Mouse (Mus musculus) liver, embryonic 11.5 days (tissue): Measurements from ENCODE around the gene Mrpl16. TPM values are rescaled to one million over a fixed set of nuclear protein-coding genes. Genes with fewer than 3 reads are reported as not detected.
A peak's percentile ranks its signal among the peaks of the same experiment; 100 is the strongest.

Experiments used
- ATAC-seq: fragments of 200-750 bp; cut with Nextera tagmentation; replicated peaks from 2 replicates; pipeline ENCODE4 v1.8.0; 2017; ENCODE audit warnings: moderate number of reproducible peaks, mild to moderate bottlenecking, moderate TSS enrichment, moderate library complexity; ENCODE audit not compliant: low FRiP score
- DNase-seq: peaks from one replicate; pipeline ENCODE4 v3.0.0-alpha.2; 2017; ENCODE audit warnings: low spot score
- H3K27ac ChIP-seq: fragments of 300-500 bp; sonication (generic); 2 replicates; pipeline ENCODE4 v1.5.1; 2014; ENCODE audit warnings: mild to moderate bottlenecking, low read depth, low read length, control low read depth
- H3K27me3 ChIP-seq: fragments of 300-500 bp; sonication (generic); replicated peaks from 2 replicates; pipeline ENCODE4 v1.6.1; 2014; ENCODE audit warnings: low read length, mixed read lengths; ENCODE audit not compliant: control insufficient read depth, insufficient read depth
- H3K36me3 ChIP-seq: fragments of 300-500 bp; sonication (generic); 2 replicates; pipeline ENCODE4 v1.6.1; 2014; ENCODE audit warnings: mild to moderate bottlenecking, low read length, moderate library complexity, mixed read lengths; ENCODE audit not compliant: control insufficient read depth, insufficient read depth
- H3K4me1 ChIP-seq: fragments of 300-500 bp; sonication (generic); replicated peaks from 2 replicates; pipeline ENCODE4 v1.6.1; 2014; ENCODE audit warnings: low read length, mixed read lengths; ENCODE audit not compliant: control insufficient read depth, insufficient read depth
- H3K4me2 ChIP-seq: fragments of 300-500 bp; sonication (generic); 2 replicates; pipeline ENCODE4 v1.6.1; 2014; ENCODE audit warnings: mild to moderate bottlenecking, control low read depth, moderate library complexity
- H3K4me3 ChIP-seq: fragments of 300-500 bp; sonication (generic); 2 replicates; pipeline ENCODE4 v1.5.1; 2014; ENCODE audit warnings: low read depth, low read length, control low read depth
- H3K9ac ChIP-seq: fragments of 300-500 bp; sonication (generic); 2 replicates; pipeline ENCODE4 v1.6.1; 2014; ENCODE audit warnings: low read depth, low read length, control low read depth
- H3K9me3 ChIP-seq: fragments of 300-500 bp; sonication (generic); 2 replicates; pipeline ENCODE4 v1.6.1; 2016; ENCODE audit warnings: low read length, inconsistent platforms, mixed read lengths; ENCODE audit not compliant: control insufficient read depth
- WGBS: fragments of 180-500 bp; shearing (Covaris S2); extraction: QIAGEN DNeasy Blood & Tissue Kit; methylation state at CpG from one replicate; pipeline ENCODE4 v1.1.7; 2014; 5-methylcytosine and 5-hydroxymethylcytosine counted together
- polyA plus RNA-seq: library from polyadenylated mRNA; unstranded; fragments of >200 nt; fragmentation: Nextera tagmentation; extraction: Ambion mirVana; gene quantifications from 2 replicates; pipeline ENCODE4 v1.2.1, GENCODE M21; 2014

The Mrpl16 gene
- polyA plus RNA-seq, 1 experiment from 2014 or later = 72.8 TPM

DNA sequence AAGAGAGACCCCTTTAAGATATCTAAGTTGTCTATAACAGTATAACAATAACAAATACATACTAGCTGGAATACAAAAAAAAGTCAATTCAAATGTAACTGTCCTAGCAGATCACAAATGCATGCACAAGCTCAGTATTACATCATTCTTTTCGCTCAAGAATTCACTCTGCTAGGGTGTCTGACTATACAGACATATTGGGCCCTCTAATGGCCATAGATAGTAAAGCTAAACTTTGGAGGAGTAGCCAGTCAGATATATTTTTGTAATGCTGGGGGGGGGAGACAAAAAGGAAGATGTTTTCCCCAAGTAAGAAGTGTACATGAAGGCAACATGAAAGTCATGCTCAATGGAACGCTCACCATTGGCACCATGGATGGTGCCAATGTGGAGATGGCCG, 5.1 kb upstream of the Mrpl16 start:
- Histone ChIP-seq H3K4me3 (no peak overlapping the region), H3K4me2 (no peak overlapping the region), H3K4me1 (no peaks in the 10 kb centered on the region), H3K9ac (no peak overlapping the region), H3K36me3 (no peaks in the 10 kb centered on the region), H3K27ac (no peak overlapping the region), H3K27me3 (no peaks in the 10 kb centered on the region), H3K9me3 (no peaks in the 10 kb centered on the region)
- no peak for ATAC-seq
- 70% methylated on average over 3 of the region's 3 CpGs for WGBS
- no peak for DNase-seq

DNA sequence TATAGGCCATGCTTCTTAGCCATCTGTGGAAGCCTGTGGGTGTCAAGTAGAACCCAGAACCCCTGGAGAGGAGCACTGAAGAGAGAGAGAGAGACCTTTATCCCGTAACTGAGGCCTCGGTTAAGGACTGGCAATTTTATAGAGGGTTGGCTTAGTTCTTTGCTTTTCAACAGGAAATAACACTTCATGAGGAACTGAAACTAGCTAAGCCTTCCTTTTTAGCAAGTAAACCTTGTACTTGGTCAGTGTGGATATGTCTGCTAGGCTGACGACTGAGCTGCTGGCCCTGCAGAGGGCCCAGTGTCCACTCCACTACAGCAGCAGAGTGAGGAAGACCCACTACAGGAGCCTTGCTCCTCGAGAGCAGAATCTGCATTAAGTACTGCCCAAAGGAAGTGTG, 3.8 kb upstream of the Mrpl16 start:
- WGBS = 51% methylated on average over 4 of the region's 4 CpGs
- Histone ChIP-seq H3K27me3 (no peaks in the 10 kb centered on the region), H3K4me3 (no peak overlapping the region), H3K4me2 (no peak overlapping the region), H3K9ac (no peak overlapping the region), H3K9me3 (no peaks in the 10 kb centered on the region), H3K27ac (no peak overlapping the region), H3K36me3 (no peaks in the 10 kb centered on the region), H3K4me1 (no peaks in the 10 kb centered on the region)
- DNase-seq (no peak), ATAC-seq (no peak)

DNA sequence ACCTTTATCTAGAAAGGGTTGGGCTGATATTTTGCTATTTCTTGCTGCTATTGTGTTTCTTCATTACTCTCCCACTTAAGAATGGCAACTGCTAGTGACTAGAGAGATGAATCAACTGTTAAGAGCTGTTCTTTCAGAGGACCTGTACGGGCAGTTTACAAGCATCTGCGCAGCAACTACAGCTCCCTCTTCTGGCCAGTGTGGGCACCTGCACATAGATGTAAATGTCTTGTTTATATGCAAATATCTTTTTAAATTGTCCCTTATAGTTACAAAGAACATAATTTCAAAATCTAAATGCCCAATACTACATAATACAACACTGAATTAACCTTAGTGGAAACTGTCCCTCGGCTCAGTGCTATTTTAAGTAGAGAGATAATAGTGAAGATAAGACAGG, 2.0 kb upstream of the Mrpl16 start:
- H3K9me3 ChIP-seq = no peaks in the 10 kb centered on the region
- H3K4me1 ChIP-seq = no peaks in the 10 kb centered on the region
- H3K27ac ChIP-seq = no peak overlapping the region
- DNase-seq (no peak), ATAC-seq (no peak)
- H3K36me3 ChIP-seq = peaks cover 2% of the 10 kb centered on the region; the same call in 1 of the 2 replicates
- no peaks in the 10 kb centered on the region for H3K27me3 ChIP-seq
- 9% methylated on average over 3 of the region's 3 CpGs for WGBS
- H3K4me3 ChIP-seq = no peak overlapping the region
- no peak overlapping the region for H3K4me2 ChIP-seq
- H3K9ac ChIP-seq = no peak overlapping the region

DNA sequence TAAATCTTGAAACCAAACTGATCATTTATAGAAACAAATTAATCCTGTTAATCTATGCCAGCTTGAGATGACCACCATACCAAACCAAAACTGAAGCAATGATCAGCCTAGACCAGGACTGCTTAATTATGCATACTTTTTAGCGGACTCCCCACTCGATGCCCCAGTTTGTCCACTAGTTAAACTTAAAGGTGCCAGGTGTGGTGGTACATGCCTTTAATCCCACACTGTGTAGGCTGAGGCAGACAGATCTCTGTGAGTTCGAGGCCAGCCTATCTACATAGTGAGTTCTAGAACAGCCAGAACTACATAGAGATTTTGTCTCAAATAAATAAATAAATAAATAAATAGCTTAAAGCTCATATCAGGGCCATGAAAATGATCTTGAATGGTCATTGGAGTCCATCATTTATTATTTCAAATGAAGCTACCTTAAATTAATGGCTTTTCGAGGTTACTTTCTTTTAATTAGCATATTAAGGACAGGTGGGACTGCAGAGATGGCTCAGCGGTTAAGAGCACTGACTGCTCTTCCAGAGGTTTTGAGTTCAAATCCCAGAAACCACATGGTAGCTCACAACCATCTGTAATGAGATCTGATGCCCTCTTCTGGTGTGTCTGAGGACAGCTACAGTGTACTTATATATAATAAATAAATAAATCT, 802 bp upstream of the Mrpl16 start:
- H3K27ac ChIP-seq = no peak overlapping the region
- no peaks in the 10 kb centered on the region for H3K9me3 ChIP-seq
- H3K4me3 ChIP-seq = no peak overlapping the region
- peaks cover 6% of the 10 kb centered on the region; the same call in 1 of the 2 replicates for H3K36me3 ChIP-seq
- H3K27me3 ChIP-seq = no peaks in the 10 kb centered on the region
- no peak overlapping the region for H3K9ac ChIP-seq
- DNase-seq = no peak
- H3K4me2 ChIP-seq = peak overlapping the region; percentile 59
- no peaks in the 10 kb centered on the region for H3K4me1 ChIP-seq
- WGBS = 87% methylated on average over 5 of the region's 5 CpGs
- no peak for ATAC-seq

DNA sequence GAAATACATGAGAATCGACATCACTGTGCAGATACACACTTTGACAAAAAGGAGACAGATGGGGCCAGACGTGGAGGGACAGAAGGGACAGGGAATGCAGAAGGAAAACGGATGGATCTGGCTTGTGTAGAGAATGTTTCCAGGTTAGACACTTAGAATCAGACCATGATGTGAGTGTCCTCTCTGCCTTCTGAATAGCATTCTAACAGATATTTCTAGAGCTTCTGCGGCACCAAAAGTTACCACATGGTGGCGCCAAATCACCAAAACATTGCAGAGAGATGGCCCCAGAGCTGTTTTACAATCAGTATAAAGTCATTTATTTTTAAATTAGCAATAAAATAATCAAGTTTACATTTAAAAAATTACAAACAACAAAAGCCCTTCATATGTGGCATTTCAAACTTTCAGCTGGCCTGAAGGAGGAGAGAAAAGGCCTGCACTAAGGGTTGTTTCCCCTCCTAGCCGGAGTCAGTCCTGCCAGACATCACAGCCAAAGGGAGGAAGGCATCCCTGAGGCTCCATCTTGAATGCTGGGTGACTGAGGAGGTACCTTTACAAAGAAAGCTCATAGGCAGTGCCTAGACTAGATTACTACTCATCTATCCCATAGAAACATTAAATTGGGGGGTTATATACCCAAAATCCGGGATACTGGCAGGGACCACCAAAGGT, 7.1 kb downstream of the Mrpl16 start:
- Histone ChIP-seq H3K9me3 (no peaks in the 10 kb centered on the region), H3K27ac (no peak overlapping the region), H3K4me1 (no peaks in the 10 kb centered on the region), H3K4me3 (no peak overlapping the region), H3K9ac (no peak overlapping the region), H3K4me2 (no peak overlapping the region), H3K36me3 (peaks cover 8% of the 10 kb centered on the region), H3K27me3 (no peaks in the 10 kb centered on the region)
- 56% methylated on average over 7 of the region's 7 CpGs for WGBS
- no peak for ATAC-seq
- peak; percentile 60 for DNase-seq

DNA sequence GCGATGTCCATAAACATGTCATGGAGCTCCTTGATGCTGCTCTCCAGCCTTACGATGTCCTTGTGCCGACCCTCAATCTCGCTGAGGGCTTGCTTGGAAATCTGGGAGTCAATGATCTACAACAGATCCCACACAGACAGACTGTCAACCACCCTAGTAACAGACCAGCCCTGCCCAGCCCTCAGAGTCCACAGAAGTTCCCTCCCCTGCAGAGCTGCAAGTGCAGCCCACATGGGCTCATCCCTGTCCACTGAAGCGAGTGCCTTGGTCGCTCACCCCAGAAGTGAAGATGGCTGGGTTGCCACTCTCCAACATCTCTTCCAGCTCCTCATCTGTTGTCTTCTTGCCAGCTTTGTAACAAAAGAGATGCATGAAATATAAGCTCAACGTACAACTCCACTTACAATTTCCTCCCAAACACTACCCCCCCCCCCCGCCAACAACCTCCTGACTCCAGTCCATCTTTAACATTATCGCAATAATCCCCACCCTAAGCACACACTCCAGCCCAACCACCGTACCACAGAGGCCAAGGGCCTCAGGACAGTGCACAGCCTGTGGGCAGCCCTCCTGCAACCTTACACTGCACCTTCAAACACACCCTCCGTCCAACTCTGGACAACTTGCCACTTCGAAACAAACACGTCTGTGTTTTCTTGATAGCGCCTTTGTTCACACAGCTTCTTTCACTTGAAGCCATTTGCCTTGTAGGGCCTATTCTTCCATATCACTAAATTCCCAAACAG, 15.4 kb downstream of the Mrpl16 start:
- H3K4me2 ChIP-seq = no peak overlapping the region
- no peaks in the 10 kb centered on the region for H3K36me3 ChIP-seq
- H3K4me1 ChIP-seq = no peaks in the 10 kb centered on the region
- H3K9me3 ChIP-seq = no peaks in the 10 kb centered on the region
- DNase-seq (no peak), ATAC-seq (no peak)
- H3K9ac ChIP-seq = no peak overlapping the region
- WGBS = 86% methylated on average over 14 of the region's 14 CpGs
- no peaks in the 10 kb centered on the region for H3K27me3 ChIP-seq
- no peak overlapping the region for H3K4me3 ChIP-seq
- no peak overlapping the region for H3K27ac ChIP-seq

DNA sequence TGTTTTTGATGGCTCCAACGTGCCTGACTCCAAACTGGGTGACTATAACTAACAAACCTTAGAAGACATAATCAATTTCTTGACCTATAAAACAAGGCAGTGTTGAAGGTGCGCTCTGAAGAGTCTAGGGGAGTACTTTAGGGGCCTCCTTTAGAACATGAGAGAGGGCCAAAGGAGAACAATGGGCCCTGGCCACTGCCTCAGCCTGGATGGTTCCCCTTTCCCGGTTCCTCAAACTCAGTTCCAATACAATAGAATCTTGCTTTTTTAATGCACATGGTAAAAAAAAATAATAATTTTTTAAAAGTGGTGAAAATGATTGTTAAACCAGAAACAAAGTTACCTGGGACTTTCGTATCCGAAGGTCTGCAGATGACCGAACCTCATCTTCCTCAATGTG, 17.6 kb downstream of the Mrpl16 start:
- 86% methylated on average over 6 of the region's 6 CpGs for WGBS

DNA sequence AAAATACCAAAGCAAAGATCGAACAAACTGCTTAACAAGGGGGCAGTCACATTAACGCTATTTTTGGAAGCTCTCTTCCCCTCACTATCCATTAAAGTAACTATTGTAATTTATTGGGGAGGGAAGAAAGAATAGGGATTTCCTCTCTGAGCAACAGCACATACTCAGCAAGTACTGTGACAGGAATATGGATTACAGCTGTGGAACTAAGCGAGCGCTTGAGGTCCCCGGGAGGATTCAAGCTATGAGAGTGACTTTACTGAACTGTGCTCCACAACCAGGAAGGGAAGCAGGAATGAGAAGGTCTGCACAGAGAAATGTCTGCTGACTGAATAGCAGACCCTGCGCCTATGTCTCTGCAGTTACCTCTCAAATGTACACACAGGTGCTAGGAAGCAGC, 18.7 kb downstream of the Mrpl16 start:
- H3K4me2 ChIP-seq = no peak overlapping the region
- 85% methylated on average over 6 of the region's 6 CpGs for WGBS
- no peaks in the 10 kb centered on the region for H3K4me1 ChIP-seq
- no peak overlapping the region for H3K9ac ChIP-seq
- no peak for ATAC-seq
- no peaks in the 10 kb centered on the region for H3K9me3 ChIP-seq
- H3K36me3 ChIP-seq = no peaks in the 10 kb centered on the region
- H3K27ac ChIP-seq = no peak overlapping the region
- H3K27me3 ChIP-seq = no peaks in the 10 kb centered on the region
- DNase-seq = no peak
- no peak overlapping the region for H3K4me3 ChIP-seq

More for the DNA sequence above, 17.6 kb downstream of the Mrpl16 start:
- Histone ChIP-seq H3K9ac (no peak overlapping the region), H3K27me3 (no peaks in the 10 kb centered on the region), H3K36me3 (no peaks in the 10 kb centered on the region), H3K4me2 (no peak overlapping the region), H3K4me1 (no peaks in the 10 kb centered on the region), H3K9me3 (no peaks in the 10 kb centered on the region), H3K4me3 (no peak overlapping the region), H3K27ac (no peak overlapping the region)
- ATAC-seq = no peak
- DNase-seq = no peak
